Mouse (Mus musculus): ENCODE measurements around the gene Angptl2.
"Not testable (repeated sequence)": the region's sequence is repeated elsewhere in the genome, so short reads cannot be mapped to it uniquely, and the experiment has no call there.

Gene Angptl2

GRCm38 (mm10) chr2:33200368-33201068 is 15.4 kb upstream of the Angptl2 start:
- DNase-seq (ENCODE audit: low read depth), result no peak

- DNase-seq (ENCODE audit: low read depth), result peak; percentile 34
Observed at GRCm38 (mm10) chr2:33203284-33203683, 12.6 kb upstream of the Angptl2 start.

GRCm38 (mm10) chr2:33204980-33205379 is 10.9 kb upstream of the Angptl2 start:
- no peak for DNase-seq (ENCODE audit: low read depth)

- DNase-seq (ENCODE audit: low read depth), result no peak
Observed at GRCm38 (mm10) chr2:33205939-33206525, 9.8 kb upstream of the Angptl2 start.

GRCm38 (mm10) chr2:33207069-33207468 is 8.8 kb upstream of the Angptl2 start:
- DNase-seq (ENCODE audit: low read depth), result no peak

GRCm38 (mm10) chr2:33208134-33208533 is 7.7 kb upstream of the Angptl2 start:
- DNase-seq (ENCODE audit: low read depth), result peak; percentile 37

GRCm38 (mm10) chr2:33210841-33211240 is 5.0 kb upstream of the Angptl2 start:
- no peak for DNase-seq (ENCODE audit: low read depth)

- not testable (repeated sequence) for DNase-seq (ENCODE audit: low read depth)
Observed at GRCm38 (mm10) chr2:33211263-33211662, 4.6 kb upstream of the Angptl2 start.

GRCm38 (mm10) chr2:33215177-33215699 is 631 bp upstream of the Angptl2 start:
- DNase-seq (ENCODE audit: low read depth), result no peak

- DNase-seq (ENCODE audit: low read depth), result peak; percentile 14
Observed at GRCm38 (mm10) chr2:33216645-33217424, 966 bp downstream of the Angptl2 start.

- peak; percentile 22 for DNase-seq (ENCODE audit: low read depth)
Observed at GRCm38 (mm10) chr2:33217425-33217794, 1.5 kb downstream of the Angptl2 start.

GRCm38 (mm10) chr2:33218903-33219625 is 3.2 kb downstream of the Angptl2 start:
- peak; percentile 62 for DNase-seq (ENCODE audit: low read depth)

GRCm38 (mm10) chr2:33219637-33220036 is 3.8 kb downstream of the Angptl2 start:
- DNase-seq (ENCODE audit: low read depth), result no peak

GRCm38 (mm10) chr2:33220246-33220645 is 4.4 kb downstream of the Angptl2 start:
- no peak for DNase-seq (ENCODE audit: low read depth)

- no peak for DNase-seq (ENCODE audit: low read depth)
Observed at GRCm38 (mm10) chr2:33220674-33221338, 4.9 kb downstream of the Angptl2 start.

- DNase-seq (ENCODE audit: low read depth), result peak; percentile 18
Observed at GRCm38 (mm10) chr2:33221339-33221900, 5.6 kb downstream of the Angptl2 start.

GRCm38 (mm10) chr2:33222480-33222879 is 6.6 kb downstream of the Angptl2 start:
- no peak for DNase-seq (ENCODE audit: low read depth)

- DNase-seq (ENCODE audit: low read depth), result no peak
Observed at GRCm38 (mm10) chr2:33223656-33224358, 7.9 kb downstream of the Angptl2 start.

GRCm38 (mm10) chr2:33225921-33226320 is 10.1 kb downstream of the Angptl2 start:
- DNase-seq (ENCODE audit: low read depth), result no peak

GRCm38 (mm10) chr2:33228077-33228476 is 12.2 kb downstream of the Angptl2 start:
- no peak for DNase-seq (ENCODE audit: low read depth)

- DNase-seq (ENCODE audit: low read depth), result no peak
Observed at GRCm38 (mm10) chr2:33228551-33228950, 12.7 kb downstream of the Angptl2 start.

Data from induced T-regulatory cell, adult 2 months (primary cell).